Mouse (Mus musculus): ENCODE results near the gene Musk.

The Musk gene

DNA sequence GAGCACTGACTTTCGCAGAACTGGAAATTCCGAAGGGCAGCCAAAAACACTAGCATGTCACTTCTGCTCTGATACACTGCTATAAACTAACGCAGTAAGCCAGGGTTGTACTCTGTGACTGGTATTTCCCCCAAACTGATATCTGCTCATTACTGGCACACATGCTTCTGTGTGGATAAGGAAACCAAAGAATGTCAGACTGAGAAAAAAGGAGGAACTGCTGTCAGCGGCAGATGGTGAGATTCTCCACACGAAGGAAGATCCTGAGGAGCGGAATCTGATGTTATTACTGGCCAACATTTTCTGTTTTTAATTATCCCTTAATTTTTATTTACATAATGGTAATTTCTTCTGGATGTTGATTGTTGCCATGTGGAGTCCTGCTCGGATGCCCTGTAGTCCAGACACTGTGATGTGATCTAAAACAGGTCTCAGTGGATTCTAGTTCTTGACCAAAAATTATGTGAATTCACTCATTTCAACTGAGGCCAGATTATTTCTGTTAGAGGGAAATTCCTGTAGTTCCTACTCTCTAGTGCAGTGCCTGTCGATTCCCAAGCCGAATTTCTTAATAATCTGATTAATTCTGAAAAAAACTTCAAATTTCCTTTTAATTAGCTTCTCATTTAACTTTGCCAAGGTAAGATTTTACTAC lies 137.6 kb downstream of the Musk start:
- DNase-seq: no peak
